Mouse (Mus musculus) kidney, adult 2 months (tissue): ENCODE results near the gene Hist2h4. TPM values are rescaled to one million over a fixed set of nuclear protein-coding genes. Genes with fewer than 3 reads are reported as not detected.

Experiments used
- DNase-seq: peaks from one replicate; pipeline ENCODE4 v3.0.0; 2021
- H3K27ac ChIP-seq: fragments of 200-500 bp; 2 replicates; pipeline ENCODE4 v1.5.1; 2012; ENCODE audit warnings: low read depth, low read length, control low read depth, inconsistent platforms; ENCODE audit not compliant: insufficient read depth
- H3K27me3 ChIP-seq: fragments of 200-500 bp; replicated peaks from 2 replicates; pipeline ENCODE4 v1.6.1; 2012; ENCODE audit warnings: mild to moderate bottlenecking, moderate library complexity, low read length, inconsistent platforms; ENCODE audit not compliant: control insufficient read depth, insufficient read depth
- H3K36me3 ChIP-seq: fragments of 200-500 bp; 2 replicates; pipeline ENCODE4 v1.6.1; 2012; ENCODE audit warnings: mild to moderate bottlenecking, moderate library complexity, low read length, inconsistent platforms; ENCODE audit not compliant: control insufficient read depth, insufficient read depth
- H3K4me1 ChIP-seq: fragments of 200-500 bp; 2 replicates; pipeline ENCODE4 v1.6.1; 2011; ENCODE audit warnings: low read length; ENCODE audit not compliant: control insufficient read depth, insufficient read depth
- H3K4me3 ChIP-seq: fragments of 200-500 bp; 2 replicates; pipeline ENCODE4 v1.5.1; 2011; ENCODE audit warnings: mild to moderate bottlenecking, low read depth, low read length, control low read depth; ENCODE audit not compliant: insufficient read depth
- CTCF ChIP-seq: fragments of 200-500 bp; conservative IDR thresholded peaks from 2 replicates; pipeline ENCODE4 v1.5.1; 2011; ENCODE audit warnings: low read depth, mild to moderate bottlenecking, control low read depth, low read length, moderate library complexity, mixed read lengths; ENCODE audit not compliant: insufficient read depth, insufficient read length
- POLR2A ChIP-seq: fragments of 200-500 bp; IDR thresholded peaks from one replicate; pipeline ENCODE4 v1.6.1; 2011; ENCODE audit warnings: low read depth, low read length, control low read depth
- WGBS: fragments of 180-500 bp; shearing (Covaris S2); methylation state at CpG from one replicate; pipeline ENCODE4 v1.1.7; 2018; 5-methylcytosine and 5-hydroxymethylcytosine counted together
- polyA plus RNA-seq: library from polyadenylated mRNA; depleted of rRNA; stranded (reverse); fragments of >200 nt; gene quantifications from 2 replicates; pipeline ENCODE4 v1.2.3, GENCODE M21; 2012; rRNA removed

Hist2h4 gene
- 1.5 and 2.7 TPM in 2 replicates for polyA plus RNA-seq

DNA sequence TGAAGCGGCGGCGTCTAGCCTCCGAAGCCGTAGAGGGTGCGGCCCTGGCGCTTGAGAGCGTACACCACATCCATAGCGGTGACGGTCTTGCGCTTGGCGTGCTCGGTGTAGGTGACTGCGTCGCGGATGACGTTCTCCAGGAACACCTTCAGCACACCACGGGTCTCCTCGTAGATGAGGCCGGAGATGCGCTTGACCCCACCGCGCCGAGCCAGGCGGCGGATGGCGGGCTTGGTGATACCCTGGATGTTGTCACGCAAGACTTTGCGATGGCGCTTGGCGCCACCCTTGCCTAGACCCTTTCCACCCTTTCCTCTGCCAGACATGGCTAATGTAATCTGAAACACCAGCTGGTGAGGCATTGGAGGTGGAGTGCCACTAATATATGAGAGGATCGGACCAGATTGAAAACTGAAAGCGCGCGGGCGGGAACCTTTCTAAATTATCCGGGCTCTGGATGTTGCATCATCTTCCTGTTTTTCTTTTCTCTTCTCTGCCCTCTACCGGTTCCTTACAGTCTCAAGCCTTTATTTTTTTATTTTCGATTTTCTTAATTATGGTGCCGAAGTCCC, at the start of gene Hist2h4:
TSS of gene Hist2h4 (minus strand) at position 333 of the 572 bp plus-strand sequence.
- Histone ChIP-seq H3K27ac (peak within 1 kb of the TSS; percentile 97), H3K4me1 (peaks cover 6% of the 10 kb centered on the region; the same call in 1 of the 2 replicates), H3K4me3 (peak within 1 kb of the TSS; percentile 60), H3K36me3 (no peaks in the 10 kb centered on the region), H3K27me3 (no peaks in the 10 kb centered on the region)
- TF ChIP-seq POLR2A = peak; percentile 98
- TF ChIP-seq CTCF = peak; percentile 23; the same call in 1 of the 2 replicates
- DNase-seq = peak; percentile 98
- under 1% methylated on average over 40 of the region's 40 CpGs for WGBS

DNA sequence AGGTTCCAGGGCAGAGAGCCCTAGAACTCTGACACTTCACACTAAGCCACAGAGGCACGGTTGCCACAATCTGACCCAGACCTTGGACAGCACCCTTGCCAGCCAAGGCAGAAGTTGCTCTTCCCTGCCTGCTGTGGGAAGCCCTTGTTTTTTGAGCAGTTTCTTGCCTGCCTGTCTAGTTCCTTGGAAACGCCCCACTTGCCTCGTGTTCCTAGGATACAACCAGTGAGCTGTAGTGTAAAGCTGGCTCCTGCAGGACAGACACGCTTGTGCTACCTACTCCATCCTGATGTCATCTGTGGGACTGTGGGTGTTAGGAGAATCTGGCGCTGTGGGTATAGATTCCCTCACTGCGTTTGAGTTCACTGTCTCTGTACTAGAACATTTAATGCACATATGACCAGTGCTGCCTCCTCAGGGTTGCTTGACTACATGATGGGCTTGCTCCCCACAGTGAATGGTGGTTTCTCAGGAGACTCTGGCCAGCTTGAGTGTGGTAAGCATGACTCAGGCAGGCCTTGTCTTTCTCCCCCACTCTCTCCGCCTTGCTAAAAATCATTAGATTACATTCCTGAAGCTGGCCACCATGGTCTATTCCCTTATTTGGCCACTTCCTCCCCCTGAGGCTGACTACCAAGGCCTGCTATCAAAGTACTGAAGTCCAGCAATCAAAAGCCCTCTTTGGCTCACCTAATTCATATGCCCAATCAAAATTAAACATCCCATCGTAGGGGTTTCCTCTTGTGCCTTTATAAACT, 49.4 kb upstream of the Hist2h4 start:
- no peak overlapping the region for H3K4me3 ChIP-seq
- 55% methylated on average over 8 of the region's 8 CpGs for WGBS
- H3K36me3 ChIP-seq = no peaks in the 10 kb centered on the region

DNA sequence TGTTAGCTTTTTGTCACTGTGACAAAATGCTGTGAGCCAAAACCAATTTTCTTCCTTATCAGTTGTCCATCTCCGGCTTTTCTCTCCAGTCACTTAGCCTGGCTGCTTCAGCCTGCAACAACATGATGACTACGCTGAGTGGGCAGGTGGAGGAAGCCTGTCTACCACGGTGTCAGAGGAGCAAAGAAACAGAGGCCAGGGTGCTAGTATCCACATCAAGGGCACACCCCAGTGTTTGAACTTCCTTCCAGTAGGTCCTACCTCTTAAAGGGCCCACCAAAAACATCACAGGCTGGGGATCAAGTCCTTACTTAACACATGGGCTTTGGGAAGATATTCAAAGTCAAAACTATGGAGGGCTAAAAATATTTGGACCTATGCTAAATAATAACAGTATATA, 46.3 kb upstream of the Hist2h4 start:
- H3K27me3 ChIP-seq = no peaks in the 10 kb centered on the region; the same call in 1 of the 2 replicates
- H3K4me3 ChIP-seq = no peak overlapping the region
- TF ChIP-seq CTCF (no peak), POLR2A (no peak)
- DNase-seq = no peak
- 50% methylated on average over 3 of the region's 3 CpGs for WGBS
- no peaks in the 10 kb centered on the region for H3K36me3 ChIP-seq
- no peak overlapping the region for H3K27ac ChIP-seq
- H3K4me1 ChIP-seq = no peaks in the 10 kb centered on the region

More for the DNA sequence above, 49.4 kb upstream of the Hist2h4 start:
- DNase-seq = no peak
- Histone ChIP-seq H3K27me3 (no peaks in the 10 kb centered on the region; the same call in 1 of the 2 replicates), H3K4me1 (no peaks in the 10 kb centered on the region), H3K27ac (no peak overlapping the region)
- TF ChIP-seq POLR2A (no peak), CTCF (no peak)

DNA sequence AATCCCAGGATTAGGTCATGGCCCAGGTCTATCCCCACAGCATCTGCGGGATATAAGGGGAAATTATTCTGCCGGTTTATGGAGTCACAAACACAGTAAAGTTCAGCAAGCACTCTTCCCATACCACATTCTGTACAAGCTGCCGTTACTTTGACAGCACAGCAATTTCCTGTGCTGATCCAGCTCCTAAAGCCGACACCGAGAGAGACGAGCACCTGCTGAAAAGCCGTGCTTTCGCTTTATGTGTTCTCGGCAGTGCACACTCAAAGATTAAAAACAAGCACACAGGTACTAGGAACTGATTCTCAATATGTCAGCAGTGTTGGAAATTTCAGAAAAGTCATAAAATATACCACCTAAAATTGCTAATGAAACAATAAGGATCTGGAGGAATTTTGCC, 43.4 kb upstream of the Hist2h4 start:
- no peak for DNase-seq
- WGBS = 56% methylated on average over 9 of the region's 9 CpGs
- no peaks in the 10 kb centered on the region; the same call in 1 of the 2 replicates for H3K27me3 ChIP-seq

DNA sequence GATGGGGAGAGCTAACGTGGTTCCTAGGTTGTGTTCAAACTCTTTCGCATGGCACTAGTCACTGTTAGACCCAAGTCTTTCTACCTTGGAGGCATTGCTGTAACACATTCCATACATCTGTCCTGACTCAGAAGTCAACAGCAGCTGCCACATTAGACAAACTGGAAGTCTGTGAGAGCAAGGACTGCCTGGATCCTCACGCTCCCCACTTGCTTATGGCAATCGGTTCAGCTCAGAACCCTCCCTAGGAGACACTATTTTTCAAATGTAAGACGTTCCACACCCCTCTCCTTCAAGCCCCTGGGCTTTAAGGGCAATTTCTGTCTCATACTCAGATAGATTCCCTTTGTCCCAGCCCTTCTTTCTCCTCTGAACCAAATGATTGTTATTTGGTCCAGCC, 39.0 kb upstream of the Hist2h4 start:
- 86% methylated on average over 5 of the region's 5 CpGs for WGBS
- TF ChIP-seq POLR2A = no peak
- TF ChIP-seq CTCF = no peak

More for the DNA sequence above, 43.4 kb upstream of the Hist2h4 start:
- no peaks in the 10 kb centered on the region for H3K4me1 ChIP-seq
- no peak overlapping the region for H3K4me3 ChIP-seq
- TF ChIP-seq CTCF = no peak
- no peak for TF ChIP-seq POLR2A
- H3K27ac ChIP-seq = no peak overlapping the region
- H3K36me3 ChIP-seq = no peaks in the 10 kb centered on the region

DNA sequence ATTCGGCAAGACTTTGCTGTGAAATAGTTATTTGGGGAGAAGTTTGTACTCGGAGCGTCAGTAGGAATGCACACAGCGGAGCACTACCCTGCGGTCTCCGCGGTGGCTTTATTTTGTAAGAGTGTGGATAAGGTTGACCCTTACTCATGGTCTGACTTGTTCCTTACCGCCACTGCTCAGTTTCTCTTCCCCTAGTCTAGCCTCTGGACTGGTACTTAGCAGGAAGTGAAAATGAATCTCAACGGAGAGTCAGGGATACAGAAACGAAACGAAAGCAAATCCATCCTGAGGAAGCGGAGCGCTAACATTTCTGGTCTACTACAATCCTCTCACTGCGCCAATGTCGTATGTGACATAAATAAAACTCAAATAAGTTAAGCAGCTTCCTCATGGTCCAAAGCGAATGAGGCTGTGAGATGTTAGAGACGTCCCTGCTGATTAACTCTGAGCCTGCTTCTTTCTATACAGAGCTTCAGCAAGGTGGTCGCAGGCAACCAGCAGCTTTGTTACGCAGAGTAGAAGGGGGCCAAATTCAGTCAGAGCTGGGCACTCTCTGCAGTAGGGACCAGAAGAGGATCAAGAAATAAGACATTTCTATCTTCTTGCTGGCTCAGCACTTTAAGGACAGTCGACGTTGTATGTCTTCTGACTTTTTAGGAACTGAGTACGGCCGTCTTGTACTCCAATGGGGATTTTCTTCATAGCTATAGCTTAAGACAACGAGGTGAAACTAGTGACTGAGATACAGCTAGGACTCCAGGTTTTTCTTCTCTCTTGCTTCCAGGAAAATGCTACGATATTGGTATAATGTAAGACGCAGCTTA, 37.8 kb upstream of the Hist2h4 start:
- Histone ChIP-seq H3K36me3 (no peaks in the 10 kb centered on the region), H3K4me1 (no peaks in the 10 kb centered on the region), H3K27me3 (no peaks in the 10 kb centered on the region; the same call in 1 of the 2 replicates), H3K4me3 (peak overlapping the region; percentile 39), H3K27ac (no peak overlapping the region)
- no peak for TF ChIP-seq CTCF
- no peak for TF ChIP-seq POLR2A
- WGBS = 63% methylated on average over 26 of the region's 26 CpGs
- DNase-seq = peak; percentile 35

More for the DNA sequence above, 39.0 kb upstream of the Hist2h4 start:
- DNase-seq = no peak
- Histone ChIP-seq H3K36me3 (no peaks in the 10 kb centered on the region), H3K4me3 (no peak overlapping the region), H3K27me3 (no peaks in the 10 kb centered on the region), H3K27ac (no peak overlapping the region), H3K4me1 (no peaks in the 10 kb centered on the region)
